Mouse (Mus musculus): ENCODE results near the gene 2210408I21Rik. TPM values are rescaled to one million over a fixed set of nuclear protein-coding genes. Genes with fewer than 3 reads are reported as not detected.

The 2210408I21Rik gene
- polyA plus RNA-seq, 1 experiment, result 3.4 TPM

DNA sequence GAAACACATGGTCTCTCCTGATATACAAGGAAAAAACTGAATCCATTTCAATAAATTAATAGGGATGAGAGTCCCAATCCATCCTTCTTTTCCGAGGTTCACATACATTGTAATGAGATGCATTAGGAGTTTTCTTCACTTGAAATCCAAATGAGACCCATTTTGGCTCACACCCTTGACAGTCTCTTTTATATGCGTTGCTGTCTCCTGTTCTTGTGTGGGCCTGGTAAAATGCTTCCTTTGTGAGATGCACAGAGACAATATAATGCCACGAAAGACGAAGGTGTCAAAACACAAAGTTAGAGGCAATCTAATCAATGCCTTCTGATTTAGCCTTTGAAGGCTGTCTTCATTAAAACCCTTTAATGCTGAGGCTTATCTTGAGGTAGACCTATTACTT is 252.8 kb downstream of the 2210408I21Rik start:
- no peaks in the 10 kb centered on the region for H3K27me3 ChIP-seq (ENCODE audit: control insufficient read depth, insufficient read depth, low read length, poor library complexity, severe bottlenecking)
- no peaks in the 10 kb centered on the region for H3K36me3 ChIP-seq (ENCODE audit: control insufficient read depth, insufficient read depth, low read length, poor library complexity, severe bottlenecking)
- H3K4me3 ChIP-seq (ENCODE audit: low read depth, low read length), result no peak overlapping the region
- TF ChIP-seq POLR2A (IDR thresholded peaks at IDR 0.05; ENCODE audit: insufficient read depth, low read length), result no peak
- TF ChIP-seq EP300 (IDR thresholded peaks at IDR 0.05; ENCODE audit: insufficient read depth, low read depth, low read length), result no peak
- no peak for TF ChIP-seq CTCF (IDR thresholded peaks at IDR 0.05; ENCODE audit: low read depth, low read length)
- H3K27ac ChIP-seq (ENCODE audit: insufficient read depth, low read length), result no peak overlapping the region
- no peaks in the 10 kb centered on the region for H3K9me3 ChIP-seq (replicated peaks; ENCODE audit: control insufficient read depth, insufficient read depth, low read length, poor library complexity, severe bottlenecking)
- no peaks in the 10 kb centered on the region for H3K4me1 ChIP-seq (ENCODE audit: control insufficient read depth, insufficient read depth, low read length)
- H3K9ac ChIP-seq (ENCODE audit: low read depth, poor library complexity, severe bottlenecking), result no peak overlapping the region

GRCm38 (mm10) chr13:77389209-77389608 is 253.9 kb downstream of the 2210408I21Rik start:
- H3K27me3 ChIP-seq (ENCODE audit: control insufficient read depth, insufficient read depth, low read length, poor library complexity, severe bottlenecking), result no peaks in the 10 kb centered on the region
- H3K36me3 ChIP-seq (ENCODE audit: control insufficient read depth, insufficient read depth, low read length, poor library complexity, severe bottlenecking), result no peaks in the 10 kb centered on the region
- TF ChIP-seq CTCF (IDR thresholded peaks at IDR 0.05; ENCODE audit: low read depth, low read length) (no peak), POLR2A (IDR thresholded peaks at IDR 0.05; ENCODE audit: insufficient read depth, low read length) (no peak), EP300 (IDR thresholded peaks at IDR 0.05; ENCODE audit: insufficient read depth, low read depth, low read length) (no peak)
- H3K4me1 ChIP-seq (ENCODE audit: control insufficient read depth, insufficient read depth, low read length), result no peaks in the 10 kb centered on the region
- no peaks in the 10 kb centered on the region for H3K9me3 ChIP-seq (replicated peaks; ENCODE audit: control insufficient read depth, insufficient read depth, low read length, poor library complexity, severe bottlenecking)
- no peak overlapping the region for H3K9ac ChIP-seq (ENCODE audit: low read depth, poor library complexity, severe bottlenecking)
- no peak overlapping the region for H3K27ac ChIP-seq (ENCODE audit: insufficient read depth, low read length)
- no peak overlapping the region for H3K4me3 ChIP-seq (ENCODE audit: low read depth, low read length)

DNA sequence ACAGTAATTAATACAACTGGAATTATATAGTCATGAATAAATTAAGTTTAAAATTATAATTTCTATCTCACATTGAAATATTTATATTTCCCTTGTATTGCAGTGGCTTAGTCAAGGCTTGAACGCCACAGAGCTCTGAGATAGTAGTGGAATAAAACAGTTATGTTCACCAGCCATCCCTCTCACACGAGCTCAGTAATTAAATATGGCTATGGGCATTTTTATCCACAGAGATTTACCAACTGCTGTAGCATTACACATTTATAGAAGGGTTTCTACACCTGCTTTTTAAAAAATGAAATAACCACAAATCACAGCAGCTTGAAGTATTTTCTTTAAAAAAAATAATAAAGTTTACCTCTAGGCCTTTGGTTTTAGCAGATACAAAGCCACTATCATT is 261.0 kb downstream of the 2210408I21Rik start:
- H3K36me3 ChIP-seq (ENCODE audit: control insufficient read depth, insufficient read depth, low read length, poor library complexity, severe bottlenecking), result no peaks in the 10 kb centered on the region
- H3K27ac ChIP-seq (ENCODE audit: insufficient read depth, low read length), result no peak overlapping the region
- no peaks in the 10 kb centered on the region for H3K9me3 ChIP-seq (replicated peaks; ENCODE audit: control insufficient read depth, insufficient read depth, low read length, poor library complexity, severe bottlenecking)
- H3K9ac ChIP-seq (ENCODE audit: low read depth, poor library complexity, severe bottlenecking), result no peak overlapping the region
- H3K4me3 ChIP-seq (ENCODE audit: low read depth, low read length), result no peak overlapping the region
- H3K4me1 ChIP-seq (ENCODE audit: control insufficient read depth, insufficient read depth, low read length), result no peaks in the 10 kb centered on the region
- TF ChIP-seq POLR2A (IDR thresholded peaks at IDR 0.05; ENCODE audit: insufficient read depth, low read length) (no peak), CTCF (IDR thresholded peaks at IDR 0.05; ENCODE audit: low read depth, low read length) (no peak), EP300 (IDR thresholded peaks at IDR 0.05; ENCODE audit: insufficient read depth, low read depth, low read length) (no peak)
- H3K27me3 ChIP-seq (ENCODE audit: control insufficient read depth, insufficient read depth, low read length, poor library complexity, severe bottlenecking), result no peaks in the 10 kb centered on the region

DNA sequence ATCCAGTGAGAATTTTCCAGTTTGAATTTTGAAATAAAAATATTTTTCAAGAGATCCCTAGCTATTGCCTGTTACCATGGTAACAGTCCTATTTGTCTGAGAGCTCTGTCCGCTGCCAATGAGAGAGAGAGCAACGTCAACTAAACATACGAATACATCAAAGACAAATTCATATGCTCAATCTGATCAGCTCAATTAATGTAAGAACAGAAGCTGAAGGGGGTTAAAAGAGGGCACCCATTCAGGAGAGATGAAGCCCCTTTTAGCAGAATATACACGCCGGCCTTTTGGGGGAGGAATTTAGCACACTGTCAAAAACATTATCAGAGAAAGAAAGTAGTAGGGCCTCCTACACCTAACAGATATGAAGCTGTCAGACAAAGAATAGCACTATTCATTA is 261.6 kb downstream of the 2210408I21Rik start:
- TF ChIP-seq EP300 (IDR thresholded peaks at IDR 0.05; ENCODE audit: insufficient read depth, low read depth, low read length) (no peak), CTCF (IDR thresholded peaks at IDR 0.05; ENCODE audit: low read depth, low read length) (no peak), POLR2A (IDR thresholded peaks at IDR 0.05; ENCODE audit: insufficient read depth, low read length) (no peak)
- no peak overlapping the region for H3K27ac ChIP-seq (ENCODE audit: insufficient read depth, low read length)
- H3K36me3 ChIP-seq (ENCODE audit: control insufficient read depth, insufficient read depth, low read length, poor library complexity, severe bottlenecking), result no peaks in the 10 kb centered on the region
- H3K4me1 ChIP-seq (ENCODE audit: control insufficient read depth, insufficient read depth, low read length), result no peaks in the 10 kb centered on the region
- no peak overlapping the region for H3K9ac ChIP-seq (ENCODE audit: low read depth, poor library complexity, severe bottlenecking)
- H3K27me3 ChIP-seq (ENCODE audit: control insufficient read depth, insufficient read depth, low read length, poor library complexity, severe bottlenecking), result no peaks in the 10 kb centered on the region
- H3K9me3 ChIP-seq (replicated peaks; ENCODE audit: control insufficient read depth, insufficient read depth, low read length, poor library complexity, severe bottlenecking), result no peaks in the 10 kb centered on the region
- H3K4me3 ChIP-seq (ENCODE audit: low read depth, low read length), result no peak overlapping the region

GRCm38 (mm10) chr13:77397646-77398045 is 262.3 kb downstream of the 2210408I21Rik start:
- Histone ChIP-seq H3K36me3 (ENCODE audit: control insufficient read depth, insufficient read depth, low read length, poor library complexity, severe bottlenecking) (no peaks in the 10 kb centered on the region), H3K27ac (ENCODE audit: insufficient read depth, low read length) (no peak overlapping the region), H3K27me3 (ENCODE audit: control insufficient read depth, insufficient read depth, low read length, poor library complexity, severe bottlenecking) (no peaks in the 10 kb centered on the region), H3K4me3 (ENCODE audit: low read depth, low read length) (no peak overlapping the region), H3K9ac (ENCODE audit: low read depth, poor library complexity, severe bottlenecking) (no peak overlapping the region), H3K9me3 (replicated peaks; ENCODE audit: control insufficient read depth, insufficient read depth, low read length, poor library complexity, severe bottlenecking) (no peaks in the 10 kb centered on the region), H3K4me1 (ENCODE audit: control insufficient read depth, insufficient read depth, low read length) (no peaks in the 10 kb centered on the region)
- TF ChIP-seq POLR2A (IDR thresholded peaks at IDR 0.05; ENCODE audit: insufficient read depth, low read length), result no peak
- TF ChIP-seq EP300 (IDR thresholded peaks at IDR 0.05; ENCODE audit: insufficient read depth, low read depth, low read length), result no peak
- TF ChIP-seq CTCF (IDR thresholded peaks at IDR 0.05; ENCODE audit: low read depth, low read length), result no peak

DNA sequence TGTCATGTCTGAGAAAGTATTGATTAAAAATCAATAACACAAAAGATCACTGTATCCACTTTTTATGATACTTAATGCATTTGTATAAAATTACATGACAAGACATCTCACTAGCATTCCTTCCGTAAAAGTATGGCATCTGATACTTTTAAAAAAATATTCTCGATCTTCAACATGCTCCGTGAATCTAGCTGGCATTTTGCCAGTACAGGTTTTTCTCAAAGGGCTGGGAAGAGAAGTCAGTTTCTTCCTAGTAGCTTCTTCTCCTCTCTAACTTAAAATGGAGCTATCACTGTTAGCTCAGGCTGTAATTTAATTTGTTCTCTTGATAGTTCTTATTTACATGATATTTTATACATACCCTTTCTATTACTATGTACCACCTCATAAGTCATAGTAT is 263.1 kb downstream of the 2210408I21Rik start:
- no peaks in the 10 kb centered on the region for H3K4me1 ChIP-seq (ENCODE audit: control insufficient read depth, insufficient read depth, low read length)
- no peaks in the 10 kb centered on the region for H3K9me3 ChIP-seq (replicated peaks; ENCODE audit: control insufficient read depth, insufficient read depth, low read length, poor library complexity, severe bottlenecking)
- H3K27me3 ChIP-seq (ENCODE audit: control insufficient read depth, insufficient read depth, low read length, poor library complexity, severe bottlenecking), result no peaks in the 10 kb centered on the region
- H3K36me3 ChIP-seq (ENCODE audit: control insufficient read depth, insufficient read depth, low read length, poor library complexity, severe bottlenecking), result no peaks in the 10 kb centered on the region
- no peak overlapping the region for H3K27ac ChIP-seq (ENCODE audit: insufficient read depth, low read length)
- no peak overlapping the region for H3K4me3 ChIP-seq (ENCODE audit: low read depth, low read length)
- TF ChIP-seq EP300 (IDR thresholded peaks at IDR 0.05; ENCODE audit: insufficient read depth, low read depth, low read length) (no peak), POLR2A (IDR thresholded peaks at IDR 0.05; ENCODE audit: insufficient read depth, low read length) (no peak), CTCF (IDR thresholded peaks at IDR 0.05; ENCODE audit: low read depth, low read length) (no peak)
- H3K9ac ChIP-seq (ENCODE audit: low read depth, poor library complexity, severe bottlenecking), result no peak overlapping the region

Measured in ES-Bruce4 (cell line).